Mouse (Mus musculus) ES-E14 (cell line): Measurements from ENCODE around the gene Grap.

ENCODE experiments used
- HCFC1 ChIP-seq: IDR thresholded peaks from 2 replicates; pipeline ENCODE4 v1.6.1; 2012; ENCODE audit warnings: low read length, inconsistent platforms, borderline replicate concordance; ENCODE audit not compliant: insufficient read depth
- MAFK ChIP-seq: IDR thresholded peaks from 2 replicates; pipeline ENCODE4 v1.6.1; 2014; ENCODE audit warnings: mild to moderate bottlenecking, low read depth, low read length, inconsistent platforms; ENCODE audit not compliant: insufficient read depth
- ZC3H11A ChIP-seq: IDR thresholded peaks from 2 replicates; pipeline ENCODE4 v1.6.1; 2012; ENCODE audit warnings: low read depth, mild to moderate bottlenecking, inconsistent platforms, low read length, borderline replicate concordance
- ZNF384 ChIP-seq: IDR thresholded peaks from 2 replicates; pipeline ENCODE4 v1.6.1; 2012; ENCODE audit warnings: low read depth, low read length, inconsistent platforms

- TF ChIP-seq HCFC1 = no peak
- TF ChIP-seq ZNF384 = no peak
- TF ChIP-seq MAFK = no peak
- no peak for TF ChIP-seq ZC3H11A
Observed at GRCm38 (mm10) chr11:61642106-61642505, 11.0 kb upstream of the Grap start.
